Mouse (Mus musculus): ENCODE data around the gene Otop2. TPM values are rescaled to one million over a fixed set of nuclear protein-coding genes. Genes with fewer than 3 reads are reported as not detected.
A peak's percentile ranks its signal among the peaks of the same experiment; 100 is the strongest.

Gene Otop2
- polyA plus RNA-seq, 1 experiment from 2014 or later: not detected

DNA sequence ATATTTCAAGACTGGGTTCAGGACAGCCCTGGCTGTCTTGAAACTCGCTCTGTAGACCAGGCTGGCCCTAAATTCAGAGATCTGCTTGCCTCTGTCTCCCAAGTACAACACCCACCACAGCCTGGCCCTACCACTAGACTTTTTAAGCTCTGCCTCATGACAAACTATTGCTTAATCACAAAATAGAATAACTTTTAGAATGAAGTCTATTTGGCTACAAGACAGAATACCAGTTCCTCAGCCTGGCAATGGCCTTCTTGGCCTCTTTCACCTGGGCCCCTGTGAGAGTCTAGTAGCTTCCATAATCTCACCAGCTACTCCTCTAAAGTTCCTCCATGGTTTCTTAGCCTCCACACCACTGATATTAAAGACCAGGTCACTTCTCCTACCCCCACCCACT lies 16.6 kb upstream of the Otop2 start:
- Histone ChIP-seq H3K4me2 (no peak overlapping the region), H3K4me1 (no peaks in the 10 kb centered on the region), H3K4me3 (no peak overlapping the region), H3K9ac (no peak overlapping the region), H3K27ac (no peak overlapping the region), H3K27me3 (replicated peaks) (no peaks in the 10 kb centered on the region), H3K9me3 (no peaks in the 10 kb centered on the region), H3K36me3 (replicated peaks) (no peaks in the 10 kb centered on the region)
- ATAC-seq (replicated peaks): no peak
- 68% methylated on average over 1 of the region's 1 CpGs for WGBS

DNA sequence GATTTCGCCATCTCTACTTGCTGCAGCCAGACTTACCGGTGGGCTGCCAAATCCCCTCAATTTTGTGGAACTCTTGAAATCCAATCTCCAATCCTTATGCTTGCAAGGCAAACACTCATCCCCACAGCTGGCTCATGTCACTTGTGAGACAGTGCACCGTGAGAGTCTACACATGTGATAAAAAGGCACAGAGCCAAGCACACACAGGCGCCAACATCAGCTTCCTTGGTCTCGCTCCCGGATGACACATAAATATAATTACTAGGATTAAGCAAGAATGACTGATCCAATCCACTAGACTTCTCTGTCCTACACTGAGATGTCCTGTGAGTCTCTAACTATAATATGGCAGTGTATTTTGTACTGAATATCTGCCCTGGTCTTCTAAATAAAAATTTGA lies 16.0 kb upstream of the Otop2 start:
- H3K9ac ChIP-seq: no peak overlapping the region
- WGBS: 81% methylated on average over 6 of the region's 6 CpGs
- no peaks in the 10 kb centered on the region for H3K36me3 ChIP-seq (replicated peaks)
- no peaks in the 10 kb centered on the region for H3K4me1 ChIP-seq
- H3K9me3 ChIP-seq: no peaks in the 10 kb centered on the region
- H3K27ac ChIP-seq: no peak overlapping the region
- H3K4me2 ChIP-seq: no peak overlapping the region
- H3K27me3 ChIP-seq (replicated peaks): no peaks in the 10 kb centered on the region
- no peak overlapping the region for H3K4me3 ChIP-seq
- ATAC-seq (replicated peaks): no peak

DNA sequence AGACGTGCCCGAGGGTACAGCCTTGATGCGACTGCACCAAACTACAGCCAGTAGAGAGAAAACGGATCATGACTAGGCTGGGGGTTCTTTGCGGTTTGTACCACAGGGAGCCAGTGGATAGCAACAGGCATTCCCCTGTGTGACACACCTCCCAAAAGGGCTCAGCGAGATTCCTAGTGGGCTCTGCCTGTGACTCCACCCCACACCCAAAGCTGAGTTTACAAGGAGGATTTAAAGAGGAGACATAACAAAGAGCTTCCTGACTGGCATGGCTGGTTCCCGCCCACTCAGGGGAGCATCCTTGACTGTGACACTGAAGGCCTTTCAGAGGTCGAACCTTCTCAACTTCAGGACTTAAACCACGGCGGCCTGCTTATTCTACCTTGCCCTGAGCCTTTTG lies 15.5 kb upstream of the Otop2 start:
- peaks cover 2% of the 10 kb centered on the region; the same call in 1 of the 2 replicates for H3K4me1 ChIP-seq
- H3K4me2 ChIP-seq: no peak overlapping the region
- WGBS: 75% methylated on average over 10 of the region's 10 CpGs
- H3K27me3 ChIP-seq (replicated peaks): 0 out of 2 replicates have a peak, but pooled peaks cover 3% of the 10 kb centered on the region
- no peak overlapping the region for H3K27ac ChIP-seq
- no peaks in the 10 kb centered on the region for H3K9me3 ChIP-seq
- H3K36me3 ChIP-seq (replicated peaks): no peaks in the 10 kb centered on the region
- no peak for ATAC-seq (replicated peaks)
- H3K9ac ChIP-seq: no peak overlapping the region
- H3K4me3 ChIP-seq: no peak overlapping the region

DNA sequence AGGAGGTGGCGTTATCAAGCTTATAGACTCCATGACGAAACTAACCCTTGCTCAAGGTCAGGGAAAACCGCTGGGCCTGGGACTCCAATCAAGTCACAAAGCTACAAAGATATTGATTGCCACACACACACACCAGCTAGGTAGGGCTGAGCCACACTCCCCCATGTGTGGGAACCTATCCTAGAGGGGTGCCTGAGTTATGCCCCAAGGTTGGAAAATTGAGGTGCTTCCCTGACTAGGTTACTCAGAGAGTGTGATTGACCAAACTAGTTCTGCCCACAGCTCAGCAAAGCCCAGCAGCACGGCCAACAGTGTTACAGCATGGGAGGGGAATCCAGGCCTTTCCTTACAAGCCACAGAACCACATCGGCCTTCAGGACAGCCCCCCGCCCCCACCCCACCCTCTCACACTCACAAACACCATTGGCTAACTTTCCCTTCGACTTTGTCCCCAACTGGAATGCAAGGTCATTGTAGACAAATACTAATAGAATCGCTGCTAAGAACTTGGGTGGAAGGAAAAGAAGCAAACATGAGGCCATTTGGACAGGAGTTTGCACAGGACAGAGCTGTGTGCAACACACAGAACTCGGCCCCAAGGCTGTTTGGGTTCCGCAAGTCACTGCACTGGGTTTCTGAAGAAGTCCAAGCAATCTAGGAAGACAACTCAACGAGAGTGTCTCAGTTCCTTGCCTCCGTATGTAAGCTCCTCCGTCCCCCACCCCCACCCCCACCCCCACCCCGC lies 14.2 kb upstream of the Otop2 start:
- H3K36me3 ChIP-seq (replicated peaks): no peaks in the 10 kb centered on the region
- H3K27me3 ChIP-seq (replicated peaks): 0 out of 2 replicates have a peak, but pooled peaks cover 5% of the 10 kb centered on the region
- no peak overlapping the region for H3K4me3 ChIP-seq
- H3K9me3 ChIP-seq: no peaks in the 10 kb centered on the region
- H3K4me2 ChIP-seq: no peak overlapping the region
- 71% methylated on average over 14 of the region's 14 CpGs for WGBS
- ATAC-seq (replicated peaks): no peak
- H3K4me1 ChIP-seq: peaks cover 14% of the 10 kb centered on the region
- H3K9ac ChIP-seq: no peak overlapping the region
- H3K27ac ChIP-seq: no peak overlapping the region

DNA sequence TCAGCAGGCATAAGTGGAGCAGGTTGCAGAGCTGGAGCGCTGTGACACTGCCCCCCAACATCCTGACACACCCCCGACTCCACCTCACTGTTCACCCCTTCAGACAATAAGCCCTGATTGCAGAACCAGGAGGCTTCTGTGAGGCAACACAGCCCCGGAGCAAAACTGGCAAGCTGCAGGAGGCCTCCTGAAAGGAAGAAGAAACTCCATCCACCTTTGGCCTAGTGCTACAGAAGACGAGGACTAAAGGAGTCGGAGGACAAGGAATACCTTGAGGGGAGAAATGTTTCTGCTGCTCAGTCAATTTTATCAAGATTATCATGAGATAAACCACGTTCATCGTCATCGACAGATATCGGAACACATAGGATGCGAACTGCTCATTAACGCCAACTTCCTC lies 11.0 kb upstream of the Otop2 start:
- Histone ChIP-seq H3K9me3 (no peaks in the 10 kb centered on the region), H3K4me1 (peaks cover 14% of the 10 kb centered on the region), H3K9ac (no peak overlapping the region), H3K4me3 (no peak overlapping the region), H3K27ac (no peak overlapping the region), H3K36me3 (replicated peaks) (no peaks in the 10 kb centered on the region), H3K4me2 (no peak overlapping the region), H3K27me3 (replicated peaks) (0 out of 2 replicates have a peak, but pooled peaks cover 5% of the 10 kb centered on the region)
- ATAC-seq (replicated peaks): no peak
- 89% methylated on average over 11 of the region's 11 CpGs for WGBS

DNA sequence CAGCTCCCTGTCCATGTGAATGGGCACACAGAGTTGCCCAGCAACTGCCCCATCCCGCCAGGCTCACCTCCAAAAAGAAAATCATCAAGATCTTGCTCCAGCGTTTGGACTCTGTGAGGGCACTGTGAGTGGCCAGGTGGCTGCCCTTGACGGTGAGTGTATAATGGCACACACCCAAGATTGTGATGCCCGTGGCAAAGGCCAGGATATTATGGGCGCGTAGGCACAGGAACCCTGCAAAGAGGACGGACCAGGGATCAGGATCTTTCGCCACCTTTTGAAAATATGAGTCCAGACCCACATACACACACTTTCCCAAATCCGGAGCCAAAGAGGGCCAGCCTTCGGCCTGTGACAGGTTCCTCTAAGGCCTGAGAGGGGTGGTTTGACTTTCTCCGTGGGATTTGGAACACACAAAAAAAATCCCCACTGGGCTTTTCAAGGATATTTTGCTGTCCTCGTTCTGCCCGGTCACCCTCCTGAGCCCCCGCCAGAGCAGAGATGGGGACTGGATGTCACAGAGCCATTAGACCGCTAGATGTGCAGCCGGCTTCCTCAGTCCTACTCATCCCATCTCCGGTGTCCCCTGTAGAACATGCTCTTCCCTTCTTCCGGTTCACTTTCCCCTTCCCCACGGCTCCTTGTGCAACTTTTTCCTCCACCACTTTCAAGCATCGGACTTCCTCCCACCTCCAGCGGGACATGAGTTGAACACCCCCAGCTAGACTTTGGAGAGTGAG lies 10.3 kb upstream of the Otop2 start:
- Histone ChIP-seq H3K9me3 (no peaks in the 10 kb centered on the region), H3K9ac (peak overlapping the region; percentile 66), H3K4me1 (peaks cover 14% of the 10 kb centered on the region), H3K36me3 (replicated peaks) (no peaks in the 10 kb centered on the region), H3K27ac (0 out of 2 replicates have a peak overlapping the region, but pooled peaks have one; percentile 71), H3K4me2 (peak overlapping the region; percentile 83), H3K4me3 (peak overlapping the region; percentile 62), H3K27me3 (replicated peaks) (0 out of 2 replicates have a peak, but pooled peaks cover 5% of the 10 kb centered on the region)
- WGBS: 56% methylated on average over 21 of the region's 21 CpGs
- ATAC-seq (replicated peaks): no peak

- peak within 1 kb of the TSS; percentile 62 for H3K4me3 ChIP-seq
- peak; percentile 88 for ATAC-seq (replicated peaks)
- peak within 1 kb of the TSS; percentile 83 for H3K4me2 ChIP-seq
- H3K9ac ChIP-seq: peak within 1 kb of the TSS; percentile 66
- WGBS: 2% methylated on average over 44 of the region's 44 CpGs
- H3K4me1 ChIP-seq: peaks cover 14% of the 10 kb centered on the region
- H3K36me3 ChIP-seq (replicated peaks): no peaks in the 10 kb centered on the region
- H3K27ac ChIP-seq: peak within 1 kb of the TSS; percentile 71
- H3K9me3 ChIP-seq: no peaks in the 10 kb centered on the region
- 0 out of 2 replicates have a peak, but pooled peaks cover 5% of the 10 kb centered on the region for H3K27me3 ChIP-seq (replicated peaks)
These were observed 9.6 kb upstream of the Otop2 start, which contains the start of gene Fads6 for GRCm38 (mm10) chr11:115297214-115297826. Gene Fads6, minus strand, starts transcription at chr11:115297663.

DNA sequence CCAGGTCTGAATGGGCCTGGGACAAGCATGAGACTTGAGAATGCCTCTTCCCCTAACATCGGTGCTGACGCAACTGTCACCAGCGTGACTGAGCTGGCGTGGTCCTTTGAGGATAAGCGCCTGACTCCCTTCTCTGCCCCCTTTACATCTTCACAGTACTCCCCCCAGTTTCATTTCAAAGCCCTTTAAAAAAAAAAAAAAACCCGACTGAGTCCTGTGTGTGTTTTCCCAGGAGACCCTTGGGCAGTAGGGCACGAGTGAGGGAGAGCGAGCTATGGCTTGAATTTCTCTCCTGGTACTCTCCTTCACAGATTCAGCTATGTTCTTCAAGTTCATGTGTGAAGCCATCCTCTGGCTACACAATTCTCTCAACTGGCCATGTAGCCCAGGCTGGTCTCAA lies 8.8 kb upstream of the Otop2 start:
- no peak for ATAC-seq (replicated peaks)
- H3K4me2 ChIP-seq: peak overlapping the region; percentile 83; the same call in 1 of the 2 replicates
- H3K36me3 ChIP-seq (replicated peaks): no peaks in the 10 kb centered on the region
- H3K4me1 ChIP-seq: peaks cover 14% of the 10 kb centered on the region
- H3K9ac ChIP-seq: no peak overlapping the region
- H3K4me3 ChIP-seq: no peak overlapping the region
- 0 out of 2 replicates have a peak, but pooled peaks cover 5% of the 10 kb centered on the region for H3K27me3 ChIP-seq (replicated peaks)
- H3K9me3 ChIP-seq: no peaks in the 10 kb centered on the region
- 67% methylated on average over 8 of the region's 8 CpGs for WGBS
- H3K27ac ChIP-seq: no peak overlapping the region

DNA sequence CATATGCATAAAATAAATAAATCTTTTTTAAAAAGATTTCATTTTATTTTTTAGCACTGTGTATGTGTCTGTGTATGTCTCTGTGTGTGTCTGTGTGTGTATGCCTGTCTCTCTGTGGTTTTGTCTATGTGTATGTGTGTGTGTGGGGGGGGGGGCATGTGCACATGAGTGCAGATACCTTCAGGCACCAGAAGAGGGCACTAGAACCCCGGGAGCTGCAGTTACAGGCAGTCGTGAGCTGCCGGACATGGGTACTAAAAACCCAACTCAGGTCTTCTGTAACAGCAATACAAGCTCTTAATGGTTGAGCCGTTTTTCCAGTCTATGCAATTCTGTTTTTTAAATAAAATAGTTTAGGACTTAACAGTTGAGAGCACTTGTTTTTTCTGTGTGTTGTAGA lies 6.2 kb upstream of the Otop2 start:
- no peak overlapping the region for H3K27ac ChIP-seq
- H3K9me3 ChIP-seq: no peaks in the 10 kb centered on the region
- H3K27me3 ChIP-seq (replicated peaks): 0 out of 2 replicates have a peak, but pooled peaks cover 5% of the 10 kb centered on the region
- no peak overlapping the region for H3K9ac ChIP-seq
- 83% methylated on average over 4 of the region's 4 CpGs for WGBS
- H3K36me3 ChIP-seq (replicated peaks): no peaks in the 10 kb centered on the region
- H3K4me2 ChIP-seq: no peak overlapping the region
- ATAC-seq (replicated peaks): no peak
- H3K4me1 ChIP-seq: peaks cover 14% of the 10 kb centered on the region
- no peak overlapping the region for H3K4me3 ChIP-seq

GRCm38 (mm10) chr11:115301351-115301750 lies 5.6 kb upstream of the Otop2 start:
- Histone ChIP-seq H3K9me3 (no peaks in the 10 kb centered on the region), H3K9ac (no peak overlapping the region), H3K27ac (no peak overlapping the region), H3K27me3 (replicated peaks) (0 out of 2 replicates have a peak, but pooled peaks cover 3% of the 10 kb centered on the region), H3K4me3 (no peak overlapping the region), H3K4me2 (no peak overlapping the region), H3K4me1 (peaks cover 13% of the 10 kb centered on the region), H3K36me3 (replicated peaks) (no peaks in the 10 kb centered on the region)
- ATAC-seq (replicated peaks): no peak
- 91% methylated on average over 2 of the region's 2 CpGs for WGBS

DNA sequence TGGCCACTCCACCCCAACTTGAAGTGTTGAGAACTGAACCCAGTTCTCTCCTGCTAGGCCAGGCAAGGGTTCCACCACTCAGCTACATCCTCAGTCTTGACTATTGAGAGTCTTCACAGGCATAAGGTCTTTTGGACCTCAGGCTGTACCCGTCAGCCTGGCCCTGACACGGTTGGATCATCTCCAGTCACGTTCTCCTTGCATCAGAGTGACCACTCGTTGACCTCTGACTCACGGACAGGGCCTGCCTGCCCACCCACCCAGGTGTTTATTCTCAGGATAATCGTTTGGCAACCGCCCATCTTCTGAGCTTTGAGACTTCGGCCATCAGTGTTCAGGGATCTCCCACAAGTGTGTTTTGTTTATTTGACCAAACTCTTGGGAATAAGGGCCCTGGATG lies 3.8 kb upstream of the Otop2 start:
- 77% methylated on average over 8 of the region's 8 CpGs for WGBS
- Histone ChIP-seq H3K9ac (no peak overlapping the region), H3K36me3 (replicated peaks) (no peaks in the 10 kb centered on the region), H3K27ac (no peak overlapping the region), H3K4me3 (no peak overlapping the region), H3K4me2 (no peak overlapping the region), H3K27me3 (replicated peaks) (no peaks in the 10 kb centered on the region), H3K9me3 (no peaks in the 10 kb centered on the region), H3K4me1 (no peaks in the 10 kb centered on the region)
- no peak for ATAC-seq (replicated peaks)

DNA sequence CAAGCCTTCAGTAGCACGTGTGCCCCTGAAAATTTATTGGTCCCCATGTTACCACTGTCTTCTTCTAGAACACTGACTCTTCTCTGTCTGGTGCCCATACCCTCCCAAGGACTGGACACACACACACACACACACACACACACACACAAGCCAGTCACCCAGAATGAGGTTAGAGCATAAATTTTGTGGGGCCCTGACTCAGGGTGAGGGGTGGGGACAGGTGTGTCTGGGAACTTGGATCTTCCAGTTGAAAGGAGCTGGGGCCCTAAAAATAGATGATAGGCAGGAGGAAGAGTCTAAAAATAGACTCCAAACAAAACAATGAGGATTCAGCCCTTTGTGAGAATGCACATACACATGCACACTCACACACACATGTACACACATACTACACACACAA lies 1.8 kb downstream of the Otop2 start:
- Histone ChIP-seq H3K36me3 (replicated peaks) (no peaks in the 10 kb centered on the region), H3K4me1 (no peaks in the 10 kb centered on the region), H3K27ac (no peak overlapping the region), H3K9me3 (no peaks in the 10 kb centered on the region), H3K4me3 (no peak overlapping the region), H3K9ac (no peak overlapping the region), H3K27me3 (replicated peaks) (peaks cover 4% of the 10 kb centered on the region; the same call in 1 of the 2 replicates), H3K4me2 (no peak overlapping the region)
- no peak for ATAC-seq (replicated peaks)
- WGBS: 64% methylated on average over 1 of the region's 1 CpGs
